ENCODE assay signal across 7 mouse cellular contexts in genomic region chr10:120422050-120422449, GRCm38 (mm10). TPM values are rescaled to one million over a fixed set of nuclear protein-coding genes. Genes with fewer than 3 reads are reported as not detected.
DNase-seq lines count a peak whose midpoint lies in the region; ATAC-seq and TF ChIP-seq lines count a peak whose summit lies in the region.

No protein-coding gene starts in this region.

- H3K4me3 ChIP-seq in embryonic facial prominence, embryonic 10.5 days: no peak overlapping the region
- no peak overlapping the region for H3K4me3 ChIP-seq in midbrain, postnatal 0 days (ENCODE audit: low read depth, low read length)

- H3K9me3 ChIP-seq in embryonic facial prominence, embryonic 10.5 days: no peaks in the 10 kb centered on the region
- H3K9me3 ChIP-seq in midbrain, postnatal 0 days (ENCODE audit: low read length): no peaks in the 10 kb centered on the region

- no peak for TF ChIP-seq CTCF in midbrain, postnatal 0 days (IDR thresholded peaks at IDR 0.05)

- DNase-seq in adrenal gland, postnatal 36 days: peak; percentile 87
- no peak for DNase-seq in embryonic facial prominence, embryonic 10.5 days (ENCODE audit: low spot score)
- DNase-seq in kidney, adult 11 months: peak; percentile 82
- DNase-seq in left cerebral cortex, postnatal 10 days (ENCODE audit: extremely low spot score in 1 of 2, low spot score in 2 of 2): peak; percentile 68 to 72
- peak; percentile 94 for DNase-seq in midbrain, postnatal 0 days (ENCODE audit: low spot score)

- peaks cover 88% of the 10 kb centered on the region for H3K4me1 ChIP-seq in embryonic facial prominence, embryonic 10.5 days
- H3K4me1 ChIP-seq in midbrain, postnatal 0 days (ENCODE audit: insufficient read depth, low read length): peaks cover 13% of the 10 kb centered on the region; the same call in 1 of the 2 replicates

- intact Hi-C loops in left cerebral cortex, postnatal 10 days (cut with DNase I): no loop called here

- H3K4me2 ChIP-seq in midbrain, postnatal 0 days (ENCODE audit: low read depth, low read length, poor library complexity, severe bottlenecking): peak overlapping the region; percentile 20; the same call in 1 of the 2 replicates

- no peaks in the 10 kb centered on the region for H3K27me3 ChIP-seq in embryonic facial prominence, embryonic 10.5 days (replicated peaks; ENCODE audit: low read depth, poor library complexity, severe bottlenecking)
- no peaks in the 10 kb centered on the region for H3K27me3 ChIP-seq in midbrain, postnatal 0 days (ENCODE audit: insufficient read depth, low read length)

- peak overlapping the region; percentile 27; the same call in 1 of the 2 replicates for H3K27ac ChIP-seq in embryonic facial prominence, embryonic 10.5 days (replicated peaks)
- H3K27ac ChIP-seq in midbrain, postnatal 0 days (ENCODE audit: low read depth, low read length): no peak overlapping the region; the same call in 1 of the 2 replicates

- peaks cover 64% of the 10 kb centered on the region for H3K36me3 ChIP-seq in embryonic facial prominence, embryonic 10.5 days (replicated peaks)
- no peaks in the 10 kb centered on the region for H3K36me3 ChIP-seq in midbrain, postnatal 0 days (ENCODE audit: insufficient read depth, low read length)

- ATAC-seq in granulocyte monocyte progenitor cell, adult 5-6 weeks (replicated peaks; ENCODE audit: poor library complexity, severe bottlenecking): peak; percentile 91
- peak; percentile 76 for ATAC-seq in midbrain, postnatal 0 days (ENCODE audit: low FRiP score)
- ATAC-seq in monocyte, adult 5-6 weeks (replicated peaks; ENCODE audit: insufficient number of reproducible peaks, low FRiP score, low TSS enrichment, poor library complexity, severe bottlenecking): no peak

- WGBS in embryonic facial prominence, embryonic 10.5 days: 56% methylated on average over 10 of the region's 10 CpGs
- 50% methylated on average over 10 of the region's 10 CpGs for WGBS in midbrain, postnatal 0 days

- H3K9ac ChIP-seq in midbrain, postnatal 0 days (replicated peaks; ENCODE audit: low read length, poor library complexity, severe bottlenecking): no peak overlapping the region

RNA-seq across cellular contexts. Expression of gene Hmga2, which starts 54.2 kb away (rescaled TPM):
- 1 to 10 TPM; 4.4 to 5.2 TPM for total RNA-seq in adrenal gland, postnatal 36 days (2021)
- 90.0 and 94.0 TPM in 2 replicates for polyA plus RNA-seq in embryonic facial prominence, embryonic 10.5 days (2016; fragmentation: Nextera tagmentation; extraction: Ambion mirVana)
- total RNA-seq in granulocyte monocyte progenitor cell, adult 5-6 weeks (2014; fragmentation: Nextera tagmentation): 0.60 and 4.5 TPM in 2 replicates
- 0.15 and 0.78 TPM in 2 replicates for total RNA-seq in granulocyte monocyte progenitor cell, adult 5-6 weeks (2017)
- under 1 TPM; 0.09 to 0.12 TPM for total RNA-seq in left cerebral cortex, postnatal 10 days (2021)
- total RNA-seq in midbrain, postnatal 0 days (2014; rRNA removed): 0.85 and 0.99 TPM in 2 replicates
- polyA plus RNA-seq in midbrain, postnatal 0 days (2015; fragmentation: Nextera tagmentation; extraction: Ambion mirVana): 0.30 and 0.32 TPM in 2 replicates
- total RNA-seq in monocyte, adult 5-6 weeks (2017): not detected in 3 replicates
